Mouse (Mus musculus): Measurements from ENCODE around the gene Dnaaf1.

Dnaaf1 gene

DNA sequence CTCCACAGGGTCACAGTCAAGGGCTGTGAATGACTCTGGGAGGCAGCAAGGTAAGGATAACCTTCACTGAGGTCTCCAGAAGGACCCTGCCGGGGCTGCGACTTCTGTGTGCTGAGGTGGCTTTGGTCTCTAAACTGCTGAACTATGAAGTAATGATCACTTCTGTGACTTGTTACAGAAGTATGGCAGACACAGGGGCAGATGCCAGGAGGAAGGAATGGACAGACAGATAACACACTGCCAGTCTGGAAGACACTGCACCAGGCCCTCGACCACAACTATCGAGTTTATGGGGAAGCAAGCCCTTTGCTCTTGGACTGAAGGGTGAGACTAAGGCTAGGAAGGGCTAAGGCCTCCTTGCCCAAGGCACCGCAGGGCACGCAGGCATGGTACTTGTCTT lies 3.9 kb upstream of the Dnaaf1 start:
- no peak for DNase-seq (ENCODE audit: low spot score)

DNA sequence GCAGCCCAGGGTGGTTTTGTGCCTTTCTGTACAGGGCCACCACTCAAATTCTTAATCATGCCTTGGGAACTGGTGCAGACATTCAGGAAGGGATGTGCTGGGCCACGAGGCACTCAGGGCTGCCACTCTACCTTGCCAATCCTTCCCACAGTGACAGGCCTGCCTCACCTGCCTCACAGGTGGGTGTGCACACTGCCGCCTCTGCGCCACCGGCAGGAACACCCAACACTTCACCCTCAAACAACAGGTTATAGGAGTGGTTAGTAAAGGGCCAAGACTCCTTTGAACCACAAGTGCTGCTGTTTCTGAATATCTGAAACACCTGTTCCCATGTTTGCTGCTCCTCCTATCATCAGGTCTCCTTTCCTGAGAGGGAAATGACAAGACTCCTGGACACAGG lies 2.6 kb upstream of the Dnaaf1 start:
- peak; percentile 10 for DNase-seq (ENCODE audit: low spot score)

DNA sequence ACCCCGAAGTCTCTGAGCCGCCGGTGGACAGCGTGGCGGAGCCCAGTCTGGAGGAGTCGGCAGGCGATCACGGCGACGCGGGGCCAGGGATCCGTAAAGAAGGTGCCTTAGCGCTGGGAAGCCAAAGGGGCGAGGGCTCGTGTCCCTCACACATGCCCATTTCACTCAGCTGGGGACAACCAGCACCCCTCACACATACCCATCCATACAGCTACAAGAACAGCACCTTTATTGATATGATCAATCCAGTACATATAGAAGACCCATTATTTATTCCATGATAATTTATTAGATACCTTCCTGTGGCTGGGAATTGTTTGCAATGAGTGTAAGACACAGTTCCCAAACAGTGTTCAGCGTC lies 311 bp downstream of the Dnaaf1 start:
- DNase-seq (ENCODE audit: low spot score): no peak

DNA sequence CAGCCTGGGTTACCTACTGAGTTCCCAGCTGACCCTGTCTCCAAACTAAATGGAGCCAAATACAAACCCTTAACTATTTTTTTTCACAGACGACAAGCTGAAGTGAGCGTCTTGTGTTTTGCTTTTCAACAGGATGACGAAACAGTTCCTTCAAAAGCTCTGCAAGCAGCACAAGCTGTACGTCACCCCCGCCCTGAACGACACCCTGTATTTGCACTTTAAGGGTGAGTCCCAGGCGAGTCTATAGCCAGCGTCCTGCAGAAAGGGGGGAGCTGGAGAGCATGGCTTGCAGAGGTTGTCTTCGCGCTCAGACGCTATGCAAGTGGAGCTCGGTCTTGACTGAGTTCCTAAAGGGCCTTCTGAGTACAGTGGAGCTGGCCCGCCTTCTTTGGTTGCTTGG lies 4.1 kb downstream of the Dnaaf1 start:
- DNase-seq (ENCODE audit: low spot score): no peak

DNA sequence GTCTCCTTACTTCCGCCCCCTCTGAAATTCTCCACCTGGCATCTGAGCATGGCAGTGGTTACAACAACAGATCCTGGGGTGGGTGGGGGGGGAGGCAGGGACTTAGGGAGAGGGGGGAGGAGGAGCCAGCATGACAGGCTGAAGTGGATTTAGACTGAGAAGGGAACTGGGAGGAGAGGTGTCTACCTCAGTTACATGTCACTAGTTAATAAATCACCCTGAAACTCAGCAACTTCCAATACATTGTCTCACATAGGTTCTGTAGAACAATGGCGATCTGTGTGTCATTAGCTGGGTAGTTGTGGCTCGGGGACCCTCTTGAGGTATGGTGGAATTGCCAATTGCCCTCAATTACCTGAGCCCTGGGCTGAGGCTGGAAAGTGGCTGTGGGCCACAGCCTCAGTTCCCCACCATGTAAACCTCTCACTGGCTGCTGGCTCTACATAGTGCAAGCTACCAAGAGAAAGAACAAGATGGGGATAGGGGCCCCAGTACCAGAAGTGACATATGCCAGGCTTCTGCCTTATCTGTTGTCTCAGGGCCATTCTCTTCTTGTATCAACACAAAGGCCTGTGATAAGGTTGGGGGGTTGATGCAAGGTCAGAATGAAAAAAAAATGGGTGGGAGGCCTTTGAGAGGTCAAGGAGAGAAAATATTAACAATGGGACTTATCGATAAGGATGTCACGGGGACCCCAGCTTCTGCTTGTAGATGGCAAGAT lies 5.6 kb downstream of the Dnaaf1 start:
- DNase-seq (ENCODE audit: low spot score): no peak

DNA sequence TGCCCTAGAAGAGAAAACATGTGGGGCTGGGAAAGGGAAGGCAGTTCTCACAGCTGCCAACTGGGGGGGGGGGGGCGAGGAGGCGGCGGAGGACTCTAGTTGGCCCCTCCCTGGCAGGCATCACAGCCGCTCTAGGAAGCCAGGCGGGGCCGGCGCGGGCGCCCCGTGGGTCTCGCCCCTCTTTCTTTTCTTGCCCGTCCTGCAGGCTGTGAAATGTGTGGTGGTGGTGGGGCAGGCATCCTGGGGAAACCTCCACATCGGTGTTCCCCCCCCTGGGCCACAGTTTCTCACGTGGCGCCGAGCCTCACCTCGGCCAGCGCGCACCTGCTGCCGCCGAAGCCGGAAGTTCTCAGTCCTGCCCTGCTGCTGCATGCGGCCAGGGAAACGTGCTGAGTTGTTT lies 10.9 kb downstream of the Dnaaf1 start:
- peak; percentile 48 for DNase-seq (ENCODE audit: low spot score)

DNA sequence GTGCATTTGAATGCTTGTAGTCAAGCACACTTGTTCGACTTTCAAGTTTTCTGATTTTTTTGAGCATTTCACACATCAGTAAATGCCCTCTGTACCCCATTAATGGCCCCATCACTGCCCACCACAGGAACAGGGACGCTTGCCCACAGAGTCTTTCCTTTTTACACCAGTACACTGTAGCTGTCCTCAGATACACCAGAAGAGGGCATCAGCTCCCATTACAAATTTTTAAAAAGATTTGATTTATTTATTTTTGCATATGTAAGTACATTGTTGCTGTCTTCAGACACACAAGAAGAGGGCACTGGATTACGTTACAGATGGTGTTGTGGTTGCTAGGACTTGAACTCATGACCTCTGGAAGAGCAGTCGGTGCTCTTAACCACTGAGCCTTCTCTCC lies 13.3 kb downstream of the Dnaaf1 start:
- DNase-seq (ENCODE audit: low spot score): no peak

DNA sequence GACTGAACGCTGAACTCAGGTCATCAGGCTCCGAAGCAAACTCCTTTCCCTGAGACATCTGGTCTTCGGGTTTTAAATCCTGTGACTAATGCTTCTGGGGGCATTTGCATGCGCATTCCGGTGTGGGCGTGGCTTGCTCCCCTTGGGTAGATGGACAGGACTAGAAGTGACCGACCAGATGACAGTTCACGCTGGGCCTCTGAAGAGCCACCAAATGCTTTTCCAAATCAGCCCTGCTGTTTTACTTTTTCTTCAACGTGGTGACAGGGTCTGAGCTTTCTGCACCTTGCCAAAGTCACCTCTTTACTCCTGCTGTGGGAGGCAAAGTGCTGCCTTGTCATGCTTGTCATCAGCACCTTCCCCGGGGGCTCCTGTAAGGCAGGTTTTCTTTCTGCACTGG lies 13.8 kb downstream of the Dnaaf1 start:
- no peak for DNase-seq (ENCODE audit: low spot score)

DNA sequence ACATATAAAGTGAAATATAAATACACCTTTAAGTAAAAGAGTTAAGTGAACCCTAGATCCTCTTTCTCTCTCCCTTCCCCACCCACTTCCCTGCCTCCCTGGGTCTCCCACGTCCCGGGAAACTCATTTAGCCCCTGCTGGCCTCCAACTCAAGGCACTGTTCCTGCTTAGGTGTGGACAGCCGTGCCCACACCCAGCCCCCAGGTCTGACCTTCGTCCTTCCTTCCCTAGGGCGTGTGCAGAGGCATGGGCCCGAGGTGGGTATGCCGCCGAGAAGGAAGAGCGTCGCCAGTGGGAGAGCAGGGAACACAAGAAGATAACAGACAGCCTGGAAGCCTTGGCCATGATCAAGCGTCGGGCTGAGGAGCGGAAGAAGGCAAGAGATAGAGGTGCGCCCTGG lies 15.3 kb downstream of the Dnaaf1 start:
- no peak for DNase-seq (ENCODE audit: low spot score)

DNA sequence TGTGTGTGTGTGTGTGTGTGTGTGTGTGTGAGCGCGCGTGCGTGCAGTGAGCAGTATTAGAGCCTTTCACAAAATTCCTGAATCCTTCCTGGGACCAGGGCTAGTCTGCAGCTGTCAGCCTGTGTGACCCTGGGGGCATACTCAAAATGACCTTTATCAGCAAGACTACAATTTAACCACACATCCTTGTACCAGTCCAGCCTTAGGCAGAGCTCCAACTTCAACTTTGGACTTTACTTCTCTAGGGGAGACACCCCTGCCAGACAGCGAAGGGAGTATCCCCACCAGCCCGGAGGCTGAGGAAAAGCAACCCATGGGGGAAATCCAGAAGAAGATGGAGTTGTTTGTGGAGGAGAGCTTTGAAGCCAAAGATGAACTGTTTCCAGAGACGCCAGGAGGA lies 16.4 kb downstream of the Dnaaf1 start:
- no peak for DNase-seq (ENCODE audit: low spot score)

DNA sequence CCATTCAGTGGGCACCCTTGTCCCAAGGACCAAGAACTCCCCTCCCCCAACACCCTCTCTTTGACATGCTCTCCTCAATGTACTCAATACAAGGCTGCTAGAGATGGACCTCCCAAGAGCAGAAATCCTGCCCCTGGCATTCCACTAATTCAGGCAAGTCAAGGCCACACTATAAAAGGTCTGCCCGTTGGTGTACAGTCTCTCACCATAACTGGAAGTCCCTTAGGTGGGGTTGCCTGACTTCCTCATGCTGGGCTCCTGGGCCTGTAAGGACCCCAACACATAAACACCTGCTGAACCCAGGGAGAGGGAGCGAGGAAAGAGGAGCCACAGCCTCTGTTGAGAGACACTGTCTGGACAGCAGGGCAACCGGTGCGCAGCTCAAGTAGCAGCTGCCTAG lies 28.7 kb downstream of the Dnaaf1 start:
- DNase-seq (ENCODE audit: low spot score): no peak

DNA sequence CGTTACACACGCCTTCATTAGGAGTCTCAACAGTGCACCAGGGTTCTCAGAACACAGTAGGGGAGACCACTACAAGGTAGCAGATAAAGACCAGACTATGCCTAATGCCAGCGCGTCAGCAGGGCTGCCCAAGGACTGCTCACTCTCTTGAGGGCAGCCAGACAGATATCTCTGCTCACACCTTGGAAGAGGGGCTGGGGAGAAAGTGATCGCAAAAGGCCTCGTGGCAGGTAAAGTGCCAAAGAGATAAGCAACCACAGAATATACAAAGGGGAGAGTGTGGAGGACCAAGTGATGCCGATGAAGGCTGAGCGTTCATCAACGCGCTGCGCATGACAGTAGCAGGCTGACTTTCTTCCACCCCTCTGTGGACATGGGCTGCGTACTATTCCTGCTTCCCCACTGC lies 29.4 kb downstream of the Dnaaf1 start:
- no peak for DNase-seq (ENCODE audit: low spot score)

DNA sequence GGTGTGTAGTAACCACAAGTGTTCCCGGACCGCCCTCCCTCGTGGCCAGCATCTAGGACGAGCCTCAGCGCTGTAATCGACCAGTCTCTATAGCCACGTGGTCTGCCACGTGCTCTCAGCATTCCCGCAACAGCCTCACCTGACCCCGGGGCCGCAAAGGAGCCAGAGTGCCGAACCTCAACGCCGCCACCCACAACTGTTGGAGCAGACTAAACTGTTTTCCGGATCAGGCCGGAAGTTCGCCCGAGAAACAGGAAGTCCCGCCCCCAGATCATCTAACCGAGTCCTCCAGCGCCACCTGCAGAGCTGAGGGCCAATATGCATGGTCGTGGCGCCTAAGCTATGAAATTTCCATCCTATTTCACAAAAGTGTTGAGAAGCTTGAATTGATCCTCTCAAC lies 30.0 kb downstream of the Dnaaf1 start, which contains the start of gene Taf1c:
Gene Taf1c (minus strand): TSS at position 227 of the 400 bp plus-strand sequence.
- DNase-seq (ENCODE audit: low spot score): peak; percentile 93

DNA sequence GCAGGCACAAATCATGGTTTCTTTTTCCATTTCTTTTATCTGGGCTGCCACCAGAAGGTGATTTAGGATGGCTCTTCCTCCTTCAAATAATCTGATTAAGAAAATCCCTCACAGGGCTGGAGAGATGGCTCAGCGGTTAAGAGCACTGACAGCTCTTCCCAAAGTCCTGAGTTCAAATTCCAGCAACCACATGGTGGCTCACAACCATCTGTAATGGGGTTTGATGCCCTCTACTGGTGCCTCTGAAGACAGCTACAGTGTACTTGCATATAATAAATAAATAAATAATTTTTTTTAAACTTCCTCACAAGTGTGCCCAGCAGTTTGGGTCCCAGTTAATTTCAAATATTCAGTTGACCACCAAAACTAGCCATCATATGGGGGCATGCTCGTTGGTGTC lies 31.2 kb downstream of the Dnaaf1 start:
- DNase-seq (ENCODE audit: low spot score): no peak

DNA sequence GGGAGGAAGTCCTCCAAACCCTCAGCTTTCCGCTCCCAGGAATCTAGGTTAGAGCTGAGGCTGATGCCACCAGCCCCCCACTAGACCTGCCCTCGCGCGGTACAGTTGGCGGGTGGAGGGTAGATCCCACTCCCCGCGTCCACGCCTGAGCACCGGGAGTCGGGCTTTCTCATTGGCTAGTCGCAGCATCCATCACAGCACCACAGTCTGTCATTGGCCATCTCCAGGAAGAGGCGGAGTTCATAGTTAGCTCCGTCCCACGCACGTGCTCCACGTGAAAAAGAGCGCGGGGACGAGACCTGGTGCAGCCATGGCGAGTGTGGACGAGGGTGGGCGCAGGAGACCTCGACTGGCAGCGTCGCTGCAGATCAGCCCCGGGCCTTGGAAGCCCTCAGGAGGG lies 37.4 kb downstream of the Dnaaf1 start, which contains the start of gene Adad2:
Gene Adad2 (plus strand): TSS at position 277 of the 400 bp plus-strand sequence.
- DNase-seq (ENCODE audit: low spot score): no peak

DNA sequence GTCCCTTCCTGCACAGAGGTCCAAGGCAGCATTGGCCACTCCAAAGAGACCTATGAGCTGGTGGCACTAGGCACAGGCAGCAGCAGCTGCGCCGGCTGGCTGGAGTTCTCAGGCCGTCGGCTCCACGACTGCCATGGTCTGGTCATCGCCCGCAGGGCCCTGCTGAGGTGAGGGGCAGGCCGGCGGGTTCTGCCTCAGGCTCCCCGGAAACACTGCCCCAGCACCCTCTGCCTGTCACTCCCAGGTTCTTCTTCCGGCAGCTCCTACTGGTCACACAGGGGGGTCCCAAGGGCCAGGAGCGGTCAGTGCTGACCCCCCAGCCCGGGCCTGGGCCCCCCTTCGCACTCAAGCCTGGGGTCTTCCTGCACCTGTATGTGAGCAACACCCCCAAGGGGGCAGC lies 40.1 kb downstream of the Dnaaf1 start:
- DNase-seq (ENCODE audit: low spot score): no peak

DNA sequence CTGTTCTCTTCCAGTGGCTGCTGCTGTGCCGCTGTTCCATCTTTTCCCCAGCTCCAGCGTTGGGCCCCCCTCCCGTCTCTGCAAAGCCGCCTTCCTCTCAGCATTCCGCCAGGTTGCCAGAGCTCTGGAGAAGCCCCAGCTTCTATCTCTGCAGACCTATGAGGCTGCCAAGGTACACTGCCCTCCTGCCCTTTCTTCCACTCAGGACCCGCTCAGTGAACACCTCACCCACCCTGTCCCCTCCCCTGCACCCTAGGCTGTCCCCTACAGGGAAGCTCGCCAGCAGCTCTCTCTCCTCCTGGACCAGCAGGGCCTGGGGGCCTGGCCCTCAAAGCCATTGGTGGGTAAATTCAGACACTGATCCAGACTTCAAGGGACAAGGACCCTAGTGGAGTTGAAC lies 41.3 kb downstream of the Dnaaf1 start:
- DNase-seq (ENCODE audit: low spot score): no peak

DNA sequence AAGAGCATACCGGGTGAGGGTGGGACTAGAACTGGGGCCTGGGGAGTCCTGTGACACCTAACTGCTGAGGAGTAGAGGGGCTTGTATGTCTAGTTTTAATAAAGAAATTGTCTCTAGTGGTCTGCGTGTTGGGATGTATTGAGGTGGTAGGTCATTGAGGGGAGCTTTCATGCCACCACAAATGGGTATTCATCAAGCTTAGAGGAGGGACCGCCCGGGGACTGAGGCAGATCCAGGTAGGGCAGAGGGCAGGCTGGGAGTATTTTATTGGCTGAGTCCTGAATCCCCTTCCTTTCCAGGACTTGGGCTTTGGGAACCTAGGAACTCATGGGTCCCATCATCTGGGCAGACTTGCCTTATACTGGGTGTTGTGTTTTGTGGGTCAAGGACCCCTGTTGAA lies 41.8 kb downstream of the Dnaaf1 start:
- no peak for DNase-seq (ENCODE audit: low spot score)

DNA sequence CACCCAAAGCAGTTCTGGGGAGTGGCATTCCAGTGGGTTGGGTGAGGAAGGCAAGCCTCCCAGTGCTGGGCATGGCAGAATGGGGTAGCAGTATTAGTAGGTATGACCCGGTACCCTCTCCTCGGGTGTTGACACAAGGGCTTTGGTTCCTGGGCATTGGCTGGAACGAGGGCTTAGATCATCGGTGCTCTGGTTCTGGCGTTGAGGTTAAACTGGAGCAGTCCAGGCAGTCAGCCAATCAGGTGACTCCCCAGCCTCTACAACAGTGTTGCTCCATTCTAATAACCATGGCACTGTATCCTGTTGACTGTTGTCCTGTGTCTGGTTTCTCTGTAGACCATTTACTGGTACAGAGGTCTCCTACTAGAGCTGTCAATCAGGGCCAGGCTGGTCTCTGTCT lies 42.6 kb downstream of the Dnaaf1 start:
- no peak for DNase-seq (ENCODE audit: low spot score)

DNA sequence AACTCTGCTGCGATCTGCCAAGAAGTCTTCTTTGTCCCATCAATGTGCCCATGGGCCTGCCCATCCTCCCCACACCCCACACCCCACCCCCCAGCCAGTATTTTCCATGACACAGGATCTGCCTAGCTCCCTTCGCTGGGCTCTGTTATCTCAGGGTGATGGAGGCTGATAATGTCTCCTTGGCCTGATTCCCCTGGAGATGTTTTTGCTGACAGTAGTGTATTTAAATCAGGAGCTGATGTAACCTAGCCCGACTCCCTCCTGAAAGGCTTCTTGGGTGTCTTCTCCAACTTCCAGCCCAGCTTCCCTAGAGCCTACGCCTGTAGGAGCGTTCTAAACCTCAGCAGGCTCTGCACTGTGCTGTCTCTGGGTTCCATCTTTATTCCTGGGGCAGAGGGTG lies 43.9 kb downstream of the Dnaaf1 start:
- no peak for DNase-seq (ENCODE audit: low spot score)

DNA sequence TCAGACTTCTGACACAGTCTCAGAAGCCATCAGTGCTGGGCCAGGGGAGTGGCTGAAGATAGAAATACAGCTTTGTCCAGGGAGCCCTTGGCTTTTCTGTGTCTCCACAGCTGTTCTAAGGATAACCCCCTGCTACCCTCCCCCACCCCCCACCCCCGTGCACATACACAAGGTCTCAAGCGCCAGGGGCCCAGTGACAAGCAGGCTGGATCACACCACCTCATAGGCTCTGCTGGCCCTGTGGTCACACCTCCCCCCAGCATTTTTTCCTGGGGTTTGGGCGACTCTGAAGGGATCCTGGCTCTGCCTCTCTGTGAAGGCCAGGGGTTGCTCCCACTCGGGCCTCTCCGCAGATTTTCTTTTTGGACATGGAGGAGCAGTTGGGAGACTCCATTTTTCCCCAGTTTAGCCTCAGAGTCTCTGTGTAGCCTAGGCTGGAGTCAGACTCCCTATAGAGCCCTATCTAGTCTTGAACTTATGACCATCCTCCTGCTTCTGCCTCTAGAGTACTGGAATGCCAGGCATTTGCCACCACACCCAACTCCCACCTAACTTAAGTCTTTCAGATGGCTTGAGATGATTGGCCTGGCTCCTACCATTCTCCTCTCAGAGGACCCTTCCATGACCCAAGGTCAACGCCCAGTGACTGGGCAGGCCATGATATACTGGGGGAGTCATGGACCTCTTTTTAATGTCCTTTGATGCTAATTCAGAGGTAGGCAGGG lies 45.2 kb downstream of the Dnaaf1 start:
- DNase-seq (ENCODE audit: low spot score): no peak

DNA sequence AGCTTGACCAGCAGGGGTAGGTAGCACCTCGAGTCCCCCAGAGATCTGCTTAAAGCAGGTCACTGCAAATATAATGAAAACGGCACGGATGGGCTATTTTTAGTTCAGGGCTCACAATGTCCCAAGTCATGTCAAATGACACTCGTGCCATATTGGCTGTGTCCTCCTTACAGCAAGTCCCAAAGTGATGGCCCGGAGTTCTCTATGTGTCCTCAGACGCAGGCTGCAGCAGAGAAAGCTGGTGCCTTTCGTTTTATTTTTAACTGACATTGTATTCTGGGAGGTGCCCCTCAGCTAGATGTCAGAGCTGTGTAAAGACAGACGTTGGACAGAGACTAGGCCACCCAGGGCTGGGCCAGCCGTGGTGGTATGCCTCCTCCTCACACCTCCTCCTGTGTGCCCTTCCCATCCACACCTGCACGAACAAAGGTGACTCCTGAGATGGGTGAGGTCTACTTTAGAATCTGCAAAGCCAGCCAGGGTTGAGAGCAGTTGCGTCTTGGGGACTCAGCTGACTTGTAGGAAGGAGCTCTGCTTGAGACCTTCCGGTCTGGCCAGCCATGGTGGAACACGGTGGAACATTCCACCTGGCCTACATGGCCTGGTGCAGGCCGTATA lies 45.9 kb downstream of the Dnaaf1 start:
- DNase-seq (ENCODE audit: low spot score): no peak

DNA sequence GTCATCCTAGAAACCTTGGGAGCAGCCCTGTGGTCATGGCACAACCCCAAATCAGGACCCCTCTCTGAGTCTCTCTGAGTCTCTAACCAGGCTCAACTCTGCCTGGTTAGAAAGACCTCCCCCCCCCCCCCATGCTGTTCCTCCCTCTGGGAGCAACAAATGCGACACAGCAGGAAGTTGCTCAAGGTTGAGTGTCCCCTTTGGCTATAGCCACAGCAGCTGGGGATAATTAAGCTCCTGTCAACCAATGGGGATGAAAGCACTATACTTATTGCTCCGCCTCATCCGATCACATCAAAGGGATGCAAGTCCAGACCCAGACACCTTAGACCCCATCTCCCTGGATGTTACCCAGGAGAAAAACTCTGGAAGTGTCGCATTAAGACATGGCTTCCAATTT lies 47.5 kb downstream of the Dnaaf1 start:
- DNase-seq (ENCODE audit: low spot score): no peak

Data from T-cell, adult 2 months (primary cell).